Comparison of ENCODE assay signal across 26 mouse cellular contexts in the genomic region with DNA sequence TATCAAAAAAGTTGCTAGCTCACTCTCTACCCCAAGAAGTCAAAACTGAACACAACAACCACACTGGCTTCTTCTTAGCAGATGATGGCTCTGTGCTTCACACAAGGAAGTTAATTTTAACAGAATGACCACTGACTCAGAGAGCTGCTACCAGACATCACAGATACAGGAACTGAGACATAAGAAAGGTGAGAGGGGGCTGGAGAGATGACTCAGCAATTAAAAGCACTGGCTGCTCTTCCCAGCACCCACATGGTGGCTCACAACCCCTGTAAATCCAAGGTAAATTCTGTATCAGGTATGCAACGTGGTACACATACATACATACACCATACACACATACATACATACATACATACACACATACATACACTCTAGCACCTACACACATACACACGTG.
DNase-seq lines count a peak whose midpoint lies in the region; ATAC-seq and TF ChIP-seq lines count a peak whose summit lies in the region.
"Had no signal": no experiment of that assay in that cellular context is flagged by ENCODE, and none has a peak within 500 bp of the region (broad histone marks: within the 10 kb centered on the region; RNA-seq: fewer than 3 reads in every experiment).

No protein-coding gene starts in this region.

- H3K27ac ChIP-seq in heart, adult 2 months = no peak overlapping the region
- H3K27ac ChIP-seq in heart, embryonic 12.5 days (ENCODE audit: poor library complexity, severe bottlenecking) = no peak overlapping the region
- peak overlapping the region; percentile 60 for H3K27ac ChIP-seq in CH12.LX (ENCODE audit: insufficient read depth, low read depth)
- H3K27ac ChIP-seq in intestine, postnatal 0 days (ENCODE audit: low read depth, low read length) = no peak overlapping the region
- H3K27ac ChIP-seq: embryonic facial prominence, embryonic 12.5 days; embryonic facial prominence, embryonic 15.5 days; gastrocnemius, adult 2 months; heart, embryonic 10.5 days; hindbrain, embryonic 12.5 days had no signal

- H3K79me2 ChIP-seq in heart, adult 2 months (replicated peaks; ENCODE audit: control insufficient read depth, insufficient read depth, low read length) = 0 out of 2 replicates have a peak, but pooled peaks cover 1% of the 10 kb centered on the region
- H3K79me2 ChIP-seq in CH12.LX (replicated peaks; ENCODE audit: control insufficient read depth, extremely low read depth, insufficient read depth, poor library complexity, severe bottlenecking) = peaks cover 36% of the 10 kb centered on the region

- no peak for DNase-seq in heart, adult 2 months
- peak; percentile 94 for DNase-seq in CH12.LX (ENCODE audit: extremely low read depth)
- no peak for DNase-seq in kidney, postnatal 10 days
- no peak for DNase-seq in cerebellum, postnatal 36 days
- DNase-seq: adrenal gland, adult 2 months; adrenal gland, postnatal 14 days; cerebellum, adult 11 months; cerebellum, adult 8-10 months; cerebellum, postnatal 10 days; forebrain, postnatal 0 days; gastrocnemius, adult 2 months; gastrocnemius, postnatal 14 days; heart, adult 18-20 months had no signal

- no peaks in the 10 kb centered on the region for H3K9me3 ChIP-seq in heart, embryonic 12.5 days (replicated peaks)
- no peaks in the 10 kb centered on the region for H3K9me3 ChIP-seq in CH12.LX (replicated peaks; ENCODE audit: low read length)
- H3K9me3 ChIP-seq in intestine, postnatal 0 days (ENCODE audit: control insufficient read depth) = no peaks in the 10 kb centered on the region
- H3K9me3 ChIP-seq: embryonic facial prominence, embryonic 12.5 days; embryonic facial prominence, embryonic 15.5 days; G1E; heart, embryonic 10.5 days; hindbrain, embryonic 12.5 days had no signal

- peaks cover 2% of the 10 kb centered on the region for H3K4me1 ChIP-seq in heart, adult 2 months (ENCODE audit: control insufficient read depth, insufficient read depth, low read length)
- H3K4me1 ChIP-seq in heart, embryonic 12.5 days (replicated peaks) = peaks cover 32% of the 10 kb centered on the region
- H3K4me1 ChIP-seq in CH12.LX (ENCODE audit: control insufficient read depth in 1 of 2, insufficient read depth in 2 of 2) = peaks cover 39 to 96% of the 10 kb centered on the region in 2 experiments
- H3K4me1 ChIP-seq in intestine, postnatal 0 days (replicated peaks; ENCODE audit: control insufficient read depth, insufficient read depth, low read length) = 0 out of 2 replicates have a peak, but pooled peaks cover 3% of the 10 kb centered on the region
- H3K4me1 ChIP-seq: hindbrain, embryonic 12.5 days had no signal

- no peak overlapping the region for H3K4me2 ChIP-seq in heart, embryonic 12.5 days
- H3K4me2 ChIP-seq in CH12.LX (ENCODE audit: insufficient read depth, low read depth, poor library complexity, severe bottlenecking) = peak overlapping the region; percentile 14; the same call in 1 of the 2 replicates
- H3K4me2 ChIP-seq in intestine, postnatal 0 days (replicated peaks; ENCODE audit: low read depth) = no peak overlapping the region
- H3K4me2 ChIP-seq: embryonic facial prominence, embryonic 12.5 days; embryonic facial prominence, embryonic 15.5 days; hindbrain, embryonic 12.5 days had no signal

- dilution Hi-C loops in CH12.LX (cut with MboI; ENCODE audit: extremely low pct_ligation_motif_present, extremely low pct_unique_long_range_greater_than_20kb, low sequenced_read_pairs) = no loop called here

- in situ Hi-C loops in CH12.LX (cut with MboI; ENCODE audit: low pct_ligation_motif_present, low pct_unique_long_range_greater_than_20kb, low sequenced_read_pairs) = no loop called here

- TF ChIP-seq RAD21 in CH12.LX (IDR thresholded peaks at IDR 0.05; ENCODE audit: low read depth, low read length) = peak; percentile 60

- TF ChIP-seq CTCF in heart, adult 2 months (IDR thresholded peaks at IDR 0.05) = 0 out of 2 replicates have a peak, but pooled peaks have one; percentile 3
- TF ChIP-seq CTCF in CH12.LX (conservative IDR thresholded peaks at IDR 0.05 in 1 of 2, IDR thresholded peaks at IDR 0.05 in 1 of 2; ENCODE audit: low read depth in 2 of 2, low read length in 2 of 2) = peak in 1 of 2 experiments; percentile 61; a peak in 2 of 4 replicates
- TF ChIP-seq CTCF in intestine, postnatal 0 days (IDR thresholded peaks at IDR 0.05; ENCODE audit: low read depth) = no peak

- TF ChIP-seq EP300 in heart, adult 2 months (IDR thresholded peaks at IDR 0.05; ENCODE audit: insufficient read depth, low read depth, low read length) = no peak
- peak; percentile 98 for TF ChIP-seq EP300 in CH12.LX (IDR thresholded peaks at IDR 0.05; ENCODE audit: low read length)

- intact Hi-C loops in heart, adult 2 months (cut with DNase I) = no loop called here

- H3K9ac ChIP-seq in heart, adult 2 months (ENCODE audit: low read depth, low read length) = no peak overlapping the region
- no peak overlapping the region for H3K9ac ChIP-seq in heart, embryonic 12.5 days
- peak overlapping the region; percentile 7; the same call in 1 of the 2 replicates for H3K9ac ChIP-seq in CH12.LX (ENCODE audit: insufficient read depth, low read depth)
- no peak overlapping the region for H3K9ac ChIP-seq in intestine, postnatal 0 days (ENCODE audit: low read depth, low read length)
- H3K9ac ChIP-seq: embryonic facial prominence, embryonic 12.5 days; embryonic facial prominence, embryonic 15.5 days; forebrain, postnatal 0 days; hindbrain, embryonic 12.5 days had no signal

- no peak overlapping the region for H3K4me3 ChIP-seq in heart, adult 2 months
- no peak overlapping the region for H3K4me3 ChIP-seq in heart, embryonic 12.5 days
- no peak overlapping the region for H3K4me3 ChIP-seq in CH12.LX (replicated peaks in 1 of 3; ENCODE audit: low read depth in 2 of 3, low read length in 2 of 3, poor library complexity in 1 of 3)
- H3K4me3 ChIP-seq in intestine, postnatal 0 days (ENCODE audit: low read depth, low read length) = no peak overlapping the region
- H3K4me3 ChIP-seq: embryonic facial prominence, embryonic 12.5 days; embryonic facial prominence, embryonic 15.5 days; gastrocnemius, adult 2 months; heart, embryonic 10.5 days; hindbrain, embryonic 12.5 days had no signal

- ATAC-seq in heart, embryonic 12.5 days (ENCODE audit: insufficient number of reproducible peaks, low FRiP score) = no peak
- ATAC-seq in common myeloid progenitor, adult 5-6 weeks (replicated peaks; ENCODE audit: low read depth, poor library complexity, severe bottlenecking) = 0 out of 2 replicates have a peak, but pooled peaks have one; percentile 26
- peak; percentile 18; the same call in 1 of the 2 replicates for ATAC-seq in neutrophil, adult 5-6 weeks (ENCODE audit: extremely low read depth, insufficient number of reproducible peaks, low FRiP score, poor library complexity, severe bottlenecking)
- no peak for ATAC-seq in intestine, postnatal 0 days
- ATAC-seq: CD4-positive, CD25-positive, alpha-beta regulatory T cell, adult 4 months; forebrain, embryonic 14.5 days; forebrain, postnatal 0 days; hindbrain, embryonic 16.5 days; intestine, embryonic 16.5 days had no signal

- WGBS in heart, adult 2 months = 85% methylated on average over 2 of the region's 2 CpGs
- 85% methylated on average over 2 of the region's 2 CpGs for WGBS in heart, embryonic 12.5 days
- 79% methylated on average over 2 of the region's 2 CpGs for WGBS in intestine, postnatal 0 days

- TF ChIP-seq POLR2A in heart, adult 2 months (IDR thresholded peaks at IDR 0.05; ENCODE audit: insufficient read depth, low read depth, low read length) = no peak
- TF ChIP-seq POLR2A in CH12.LX (IDR thresholded peaks at IDR 0.05; ENCODE audit: low read depth, low read length) = peak; percentile 39; the same call in 1 of the 2 replicates

- H3K36me3 ChIP-seq in heart, adult 2 months (ENCODE audit: control insufficient read depth, insufficient read depth, low read length) = no peaks in the 10 kb centered on the region
- peaks cover 53% of the 10 kb centered on the region for H3K36me3 ChIP-seq in heart, embryonic 12.5 days
- peaks cover 45 to 72% of the 10 kb centered on the region in 2 experiments for H3K36me3 ChIP-seq in CH12.LX (replicated peaks in 1 of 2; ENCODE audit: control insufficient read depth in 1 of 2, insufficient read depth in 1 of 2, low read length in 1 of 2)
- peaks cover 39% of the 10 kb centered on the region for H3K36me3 ChIP-seq in intestine, postnatal 0 days (ENCODE audit: control insufficient read depth, insufficient read depth)
- H3K36me3 ChIP-seq: G1E had no signal

- H3K27me3 ChIP-seq in heart, adult 2 months (ENCODE audit: control insufficient read depth, insufficient read depth, low read length) = no peaks in the 10 kb centered on the region
- no peaks in the 10 kb centered on the region for H3K27me3 ChIP-seq in heart, embryonic 12.5 days (replicated peaks)
- no peaks in the 10 kb centered on the region for H3K27me3 ChIP-seq in CH12.LX (replicated peaks)
- H3K27me3 ChIP-seq in intestine, postnatal 0 days (replicated peaks; ENCODE audit: control insufficient read depth, insufficient read depth, low read length) = no peaks in the 10 kb centered on the region
- H3K27me3 ChIP-seq: embryonic facial prominence, embryonic 12.5 days; embryonic facial prominence, embryonic 15.5 days; hindbrain, embryonic 12.5 days had no signal

TF ChIP-seq in CH12.LX, 34 proteins besides CTCF, POLR2A, EP300 and RAD21 (continues in another document):
- TF ChIP-seq KAT2A (IDR thresholded peaks at IDR 0.05; ENCODE audit: insufficient replicate concordance, low read length) (no peak), CHD1 (IDR thresholded peaks at IDR 0.05; ENCODE audit: low read depth, low read length) (no peak), ZKSCAN1 (IDR thresholded peaks at IDR 0.05; ENCODE audit: borderline replicate concordance, low read depth, low read length) (no peak), IRF4 (IDR thresholded peaks at IDR 0.05; ENCODE audit: low read depth, low read length) (peak; percentile 98), PAX5 (IDR thresholded peaks at IDR 0.05; ENCODE audit: low read length) (no peak), USF1 (IDR thresholded peaks at IDR 0.05; ENCODE audit: low read depth, low read length) (no peak), GABPA (IDR thresholded peaks at IDR 0.05; ENCODE audit: insufficient replicate concordance, low read depth, low read length) (peak; percentile 73), USF2 (conservative IDR thresholded peaks at IDR 0.05; ENCODE audit: low read depth, low read length) (no peak), TCF12 (IDR thresholded peaks at IDR 0.05; ENCODE audit: low read depth, low read length) (peak; percentile 85), CHD2 (IDR thresholded peaks at IDR 0.05; ENCODE audit: low read length) (peak; percentile 77), JUN (IDR thresholded peaks at IDR 0.05; ENCODE audit: insufficient read depth, low read depth, low read length) (peak; percentile 87), MAFK (IDR thresholded peaks at IDR 0.05; ENCODE audit: insufficient replicate concordance, low read length) (peak; percentile 100), ZC3H11A (IDR thresholded peaks at IDR 0.05; ENCODE audit: low read depth, low read length) (no peak), NRF1 (IDR thresholded peaks at IDR 0.05; ENCODE audit: low read depth, low read length) (no peak), E2F4 (IDR thresholded peaks at IDR 0.05; ENCODE audit: insufficient replicate concordance, low read depth, low read length) (no peak), JUND (conservative IDR thresholded peaks at IDR 0.05; ENCODE audit: low read depth, low read length) (peak; percentile 90)

Comparison
In these comparisons a context has a peak if more than half of its experiments do, and no peak if none do; other contexts are left out.
1. ATAC-seq: peak in common myeloid progenitor, adult 5-6 weeks (single experiment) and neutrophil, adult 5-6 weeks (single experiment); none in heart, embryonic 12.5 days (single experiment) and intestine, postnatal 0 days (single experiment).